ENCODE assay signal across 23 mouse cellular contexts in genomic region chr11:32568060-32568459, GRCm38 (mm10). TPM values are rescaled to one million over a fixed set of nuclear protein-coding genes. Genes with fewer than 3 reads are reported as not detected.
DNase-seq lines count a peak whose midpoint lies in the region; ATAC-seq and TF ChIP-seq lines count a peak whose summit lies in the region.
"Had no signal": no experiment of that assay in that cellular context is flagged by ENCODE, and none has a peak within 500 bp of the region (broad histone marks: within the 10 kb centered on the region; RNA-seq: fewer than 3 reads in every experiment).

No protein-coding gene starts in this region.

- H3K4me1 ChIP-seq in lung, postnatal 0 days (ENCODE audit: insufficient read depth, low read depth, low read length): no peaks in the 10 kb centered on the region; the same call in 1 of the 2 replicates

- TF ChIP-seq EP300 in lung, postnatal 0 days (IDR thresholded peaks at IDR 0.05): no peak

- intact Hi-C loops in gastrocnemius, adult 2 months (cut with DNase I): no loop called here
- intact Hi-C loops in gastrocnemius, postnatal 36 days (cut with DNase I): no loop called here

- no peak for ATAC-seq in lung, postnatal 0 days
- ATAC-seq: activated CD4-positive, CD25-positive, alpha-beta regulatory T cell, adult 4 months; CD4-positive, CD25-positive, alpha-beta regulatory T cell, adult 4 months; forebrain, embryonic 14.5 days; forebrain, embryonic 16.5 days; Patski had no signal

- H3K9ac ChIP-seq in lung, postnatal 0 days (replicated peaks; ENCODE audit: low read depth): no peak overlapping the region
- H3K9ac ChIP-seq: embryonic facial prominence, embryonic 12.5 days had no signal

- H3K27me3 ChIP-seq in lung, postnatal 0 days (replicated peaks; ENCODE audit: insufficient read depth, low read length): no peaks in the 10 kb centered on the region
- no peaks in the 10 kb centered on the region for H3K27me3 ChIP-seq in splenic B cell, adult 2 months (ENCODE audit: control insufficient read depth, insufficient read depth, low read length, poor library complexity, severe bottlenecking)
- H3K27me3 ChIP-seq: CH12.LX; embryonic facial prominence, embryonic 12.5 days; Patski had no signal

- H3K27ac ChIP-seq in gastrocnemius, adult 2 months: peak overlapping the region; percentile 38
- H3K27ac ChIP-seq in lung, postnatal 0 days (ENCODE audit: low read length): no peak overlapping the region
- H3K27ac ChIP-seq: embryonic facial prominence, embryonic 10.5 days; embryonic facial prominence, embryonic 12.5 days had no signal

- no peaks in the 10 kb centered on the region for H3K9me3 ChIP-seq in lung, postnatal 0 days (ENCODE audit: low read length)
- H3K9me3 ChIP-seq: embryonic facial prominence, embryonic 10.5 days; embryonic facial prominence, embryonic 12.5 days; G1E had no signal

- H3K36me3 ChIP-seq in lung, postnatal 0 days (ENCODE audit: insufficient read depth, low read length): no peaks in the 10 kb centered on the region
- H3K36me3 ChIP-seq in splenic B cell, adult 2 months (ENCODE audit: control insufficient read depth, insufficient read depth, low read length, poor library complexity, severe bottlenecking): no peaks in the 10 kb centered on the region; the same call in 1 of the 2 replicates
- H3K36me3 ChIP-seq: embryonic facial prominence, embryonic 10.5 days; embryonic facial prominence, embryonic 12.5 days had no signal

- TF ChIP-seq CTCF in gastrocnemius, adult 2 months (IDR thresholded peaks at IDR 0.05): no peak
- no peak for TF ChIP-seq CTCF in lung, postnatal 0 days (IDR thresholded peaks at IDR 0.05)

- no peak overlapping the region for H3K4me2 ChIP-seq in lung, postnatal 0 days (replicated peaks; ENCODE audit: low read depth, low read length)
- H3K4me2 ChIP-seq: embryonic facial prominence, embryonic 12.5 days had no signal

- H3K4me3 ChIP-seq in gastrocnemius, adult 2 months: no peak overlapping the region
- no peak overlapping the region for H3K4me3 ChIP-seq in lung, postnatal 0 days (ENCODE audit: low read depth, low read length)
- H3K4me3 ChIP-seq: embryonic facial prominence, embryonic 10.5 days; embryonic facial prominence, embryonic 12.5 days had no signal

- 78% methylated on average over 7 of the region's 7 CpGs for WGBS in lung, postnatal 0 days

- no peak for DNase-seq in gastrocnemius, adult 2 months
- no peak for DNase-seq in gastrocnemius, postnatal 36 days
- DNase-seq in lung, postnatal 36 days: peak; percentile 33
- no peak for DNase-seq in lung, postnatal 0 days (ENCODE audit: low spot score)
- DNase-seq in B cell, adult 2 months: peak; percentile 50 to 55
- DNase-seq in splenic B cell, adult 2 months (ENCODE audit: low read depth, low spot score): peak; percentile 32
- no peak for DNase-seq in gastrocnemius, postnatal 4 days (ENCODE audit: low spot score in 2 of 2)
- DNase-seq: adrenal gland, adult 8-10 months; adrenal gland, postnatal 14 days; adrenal gland, postnatal 36 days; cerebellum, adult 11-12 months; cerebellum, adult 8-10 months; cerebellum, adult 9-11 months; cerebellum, postnatal 36 days had no signal

RNA-seq across cellular contexts. Expression of gene Stk10, which starts 35.0 kb away (rescaled TPM):
- total RNA-seq in gastrocnemius, adult 2 months (2021): 1 to 10 TPM; 1.9 to 3.8 TPM
- 1 to 10 TPM; 2.0 to 2.5 TPM for total RNA-seq in gastrocnemius, postnatal 36 days (2021)
- polyA plus RNA-seq in lung, postnatal 0 days (2015; fragmentation: Nextera tagmentation; extraction: Ambion mirVana): 1.9 and 2.4 TPM in 2 replicates
- total RNA-seq in gastrocnemius, postnatal 4 days (2021): 10 to 100 TPM in 1 of 2 experiments, 1 to 10 TPM in 1; 9.8 to 10.3 TPM

RNA-seq across cellular contexts. Expression of gene Efcab9, which starts 36.2 kb away (rescaled TPM):
- total RNA-seq in gastrocnemius, adult 2 months (2021): 1 to 10 TPM; 1.0 to 2.0 TPM
- total RNA-seq in gastrocnemius, postnatal 36 days (2021): 1 to 10 TPM in 1 of 2 experiments, under 1 TPM in 1; 0.84 to 1.2 TPM
- 0.18 and 0.30 TPM in 2 replicates for polyA plus RNA-seq in lung, postnatal 0 days (2015; fragmentation: Nextera tagmentation; extraction: Ambion mirVana)
- under 1 TPM; 0.60 to 0.76 TPM for total RNA-seq in gastrocnemius, postnatal 4 days (2021)
- total RNA-seq: adrenal gland, postnatal 14 days had no signal
- polyA plus RNA-seq: embryonic facial prominence, embryonic 10.5 days; forebrain, embryonic 14.5 days; forebrain, embryonic 16.5 days; G1E had no signal

Comparison
In these comparisons a context has a peak if more than half of its experiments do, and no peak if none do; other contexts are left out.
1. DNase-seq: peak in lung, postnatal 36 days (single experiment), B cell, adult 2 months (2 of 2) and splenic B cell, adult 2 months (single experiment); none in gastrocnemius, adult 2 months (single experiment), gastrocnemius, postnatal 36 days (0 of 2), lung, postnatal 0 days (single experiment) and gastrocnemius, postnatal 4 days (0 of 2).